Mouse (Mus musculus) liver, postnatal 0 days (tissue): ENCODE results near the gene Pnpt1.

Source experiments
- CTCF ChIP-seq: sonication (generic); IDR thresholded peaks from 2 replicates; pipeline ENCODE4 v1.5.1; 2016; ENCODE audit warnings: antibody characterized with exemption, low read depth
- EP300 ChIP-seq: IDR thresholded peaks from 2 replicates; pipeline ENCODE4 v1.6.1; 2016; ENCODE audit warnings: antibody characterized with exemption, low read depth, mild to moderate bottlenecking

DNA sequence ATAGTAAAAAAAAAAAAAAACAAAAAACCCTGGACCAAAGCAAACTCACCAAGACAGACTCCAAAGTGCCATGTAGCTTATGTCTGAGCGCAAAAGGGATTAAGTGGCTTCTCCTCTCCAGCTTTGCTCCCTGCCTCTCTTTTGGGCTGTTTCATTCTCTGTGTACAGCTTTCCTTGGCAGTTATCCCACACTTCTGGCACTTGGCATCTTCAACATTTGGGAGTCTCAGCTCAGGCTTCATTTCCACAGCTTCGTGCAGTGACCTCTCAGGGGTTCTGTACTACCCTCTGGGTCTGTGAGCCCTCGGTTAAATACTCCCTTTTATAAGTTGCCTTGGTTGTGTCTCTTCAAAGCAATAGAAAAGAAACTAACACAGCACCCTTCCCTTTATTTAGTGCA, 50.1 kb downstream of the Pnpt1 start:
- TF ChIP-seq EP300 (no peak), CTCF (no peak)
